Mouse (Mus musculus) bone marrow, adult 2 months (tissue): ENCODE measurements at regions not wholly inside any gene's neighbourhood (a gene's known extent, or its start where the extent isn't known, plus 50 kb on each side); places are given as distances from the start of the nearest gene placed in this dataset.

Experiments used
- H3K27ac ChIP-seq: fragments of 200-500 bp; 2 replicates; pipeline ENCODE4 v1.5.1; 2012; ENCODE audit warnings: low read depth, mild to moderate bottlenecking, control low read depth, inconsistent platforms, low read length; ENCODE audit not compliant: control insufficient read depth, poor library complexity, insufficient read depth
- H3K4me1 ChIP-seq: fragments of 200-500 bp; 2 replicates; pipeline ENCODE4 v1.6.1; 2011; ENCODE audit warnings: low read length; ENCODE audit not compliant: control insufficient read depth, insufficient read depth
- H3K4me3 ChIP-seq: fragments of 200-500 bp; replicated peaks from 2 replicates; pipeline ENCODE3; 2011; ENCODE audit warnings: mild to moderate bottlenecking, low read depth, low read length, control low read depth; ENCODE audit not compliant: control insufficient read depth
- CTCF ChIP-seq: fragments of 200-500 bp; IDR thresholded peaks from 2 replicates; pipeline ENCODE4 v1.5.1; 2011; ENCODE audit warnings: low read length, control low read depth; ENCODE audit not compliant: control insufficient read depth, insufficient read depth
- POLR2A ChIP-seq: fragments of 200-500 bp; IDR thresholded peaks from 2 replicates; pipeline ENCODE4 v1.6.1; 2011; ENCODE audit warnings: low read depth, mild to moderate bottlenecking, control low read depth, low read length, borderline replicate concordance; ENCODE audit not compliant: control insufficient read depth
- WGBS: fragments of 180-500 bp; shearing (Covaris S2); methylation state at CpG from one replicate; pipeline ENCODE4 v1.1.7; 2018; 5-methylcytosine and 5-hydroxymethylcytosine counted together

DNA sequence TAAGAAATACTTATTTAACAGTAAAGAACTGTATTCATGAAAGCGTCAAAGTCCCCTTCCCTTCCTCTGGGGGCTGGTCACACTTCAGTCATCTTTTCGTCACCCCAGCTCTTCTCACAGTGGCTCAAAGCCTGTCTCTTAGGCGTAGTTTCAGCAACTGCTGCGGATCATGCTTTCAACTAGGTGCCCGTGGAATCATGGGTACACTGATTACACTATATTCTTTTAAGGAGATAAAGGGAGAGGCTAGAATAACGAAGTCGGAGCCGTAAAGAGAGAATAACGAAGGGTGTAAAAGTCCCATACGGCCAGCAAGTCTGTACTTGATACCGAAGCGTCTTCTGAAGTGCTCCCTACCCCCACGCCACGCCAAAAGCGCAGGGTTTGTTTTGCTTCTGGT is 368.7 kb downstream of the Etnk1 start:
- H3K4me3 ChIP-seq: no peak overlapping the region
- no peak for TF ChIP-seq POLR2A
- TF ChIP-seq CTCF: no peak
- no peaks in the 10 kb centered on the region for H3K4me1 ChIP-seq
- WGBS: 88% methylated on average over 15 of the region's 15 CpGs
- H3K27ac ChIP-seq: no peak overlapping the region

GRCm38 (mm10) chr6:143536525-143537293 is 369.7 kb downstream of the Etnk1 start:
- no peak overlapping the region for H3K4me3 ChIP-seq
- WGBS: 87% methylated on average over 11 of the region's 11 CpGs
- no peak overlapping the region for H3K27ac ChIP-seq
- TF ChIP-seq CTCF: no peak
- TF ChIP-seq POLR2A: no peak
- no peaks in the 10 kb centered on the region for H3K4me1 ChIP-seq

GRCm38 (mm10) chr6:143547406-143547903 is 380.4 kb downstream of the Etnk1 start:
- Histone ChIP-seq H3K4me3 (no peak overlapping the region), H3K27ac (no peak overlapping the region), H3K4me1 (no peaks in the 10 kb centered on the region)
- TF ChIP-seq POLR2A (no peak), CTCF (no peak)
- WGBS: 87% methylated on average over 10 of the region's 10 CpGs

DNA sequence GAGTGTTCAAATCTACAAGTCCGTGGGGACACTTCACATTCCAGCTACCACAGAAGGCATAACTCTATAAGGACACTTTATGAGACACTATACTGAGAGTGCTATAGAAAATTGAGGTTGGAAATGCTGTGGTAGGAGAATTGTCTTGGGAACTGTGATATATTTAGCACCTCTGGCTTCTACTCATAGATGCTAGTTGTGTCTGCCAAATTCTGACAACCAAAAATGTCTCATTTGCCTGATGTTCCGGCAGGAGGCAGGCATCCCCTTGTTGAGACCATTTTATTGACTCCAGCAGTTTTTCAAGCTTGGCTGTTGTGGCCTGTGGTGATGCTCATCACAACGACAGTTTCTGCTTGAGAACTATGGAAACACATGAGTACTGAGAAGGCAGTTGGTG is 387.9 kb downstream of the Etnk1 start:
- H3K4me3 ChIP-seq: no peak overlapping the region
- 74% methylated on average over 3 of the region's 3 CpGs for WGBS
- TF ChIP-seq POLR2A (no peak), CTCF (no peak)

GRCm38 (mm10) chr6:143558046-143558884 is 391.2 kb downstream of the Etnk1 start:
- H3K27ac ChIP-seq: no peak overlapping the region
- TF ChIP-seq CTCF: no peak
- no peak for TF ChIP-seq POLR2A
- no peak overlapping the region for H3K4me3 ChIP-seq
- WGBS: 76% methylated on average over 11 of the region's 11 CpGs
- no peaks in the 10 kb centered on the region for H3K4me1 ChIP-seq

More for the DNA sequence above, 387.9 kb downstream of the Etnk1 start:
- H3K4me1 ChIP-seq: no peaks in the 10 kb centered on the region
- H3K27ac ChIP-seq: no peak overlapping the region

DNA sequence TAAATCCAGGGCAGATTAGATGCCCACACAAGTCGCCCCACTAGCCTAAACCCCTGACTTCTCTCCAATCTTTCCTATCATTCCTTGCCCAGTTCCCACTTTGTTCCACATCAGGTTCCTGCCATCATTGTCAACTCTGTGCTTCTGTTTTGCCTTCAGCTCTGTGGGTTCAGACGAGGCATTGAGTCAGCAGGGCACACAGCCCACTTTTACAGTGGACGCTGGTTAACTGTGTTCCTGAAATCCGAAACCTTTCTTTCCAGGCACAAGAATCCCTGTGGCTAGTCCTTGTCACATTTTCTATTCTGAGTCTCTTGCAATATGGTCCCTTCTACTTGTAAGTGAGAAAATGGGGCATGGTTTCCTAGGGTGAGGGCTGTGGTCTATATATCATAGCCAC is 392.3 kb downstream of the Etnk1 start:
- Histone ChIP-seq H3K4me3 (no peak overlapping the region), H3K27ac (no peak overlapping the region), H3K4me1 (no peaks in the 10 kb centered on the region)
- WGBS: 74% methylated on average over 4 of the region's 4 CpGs
- TF ChIP-seq POLR2A: no peak
- no peak for TF ChIP-seq CTCF

DNA sequence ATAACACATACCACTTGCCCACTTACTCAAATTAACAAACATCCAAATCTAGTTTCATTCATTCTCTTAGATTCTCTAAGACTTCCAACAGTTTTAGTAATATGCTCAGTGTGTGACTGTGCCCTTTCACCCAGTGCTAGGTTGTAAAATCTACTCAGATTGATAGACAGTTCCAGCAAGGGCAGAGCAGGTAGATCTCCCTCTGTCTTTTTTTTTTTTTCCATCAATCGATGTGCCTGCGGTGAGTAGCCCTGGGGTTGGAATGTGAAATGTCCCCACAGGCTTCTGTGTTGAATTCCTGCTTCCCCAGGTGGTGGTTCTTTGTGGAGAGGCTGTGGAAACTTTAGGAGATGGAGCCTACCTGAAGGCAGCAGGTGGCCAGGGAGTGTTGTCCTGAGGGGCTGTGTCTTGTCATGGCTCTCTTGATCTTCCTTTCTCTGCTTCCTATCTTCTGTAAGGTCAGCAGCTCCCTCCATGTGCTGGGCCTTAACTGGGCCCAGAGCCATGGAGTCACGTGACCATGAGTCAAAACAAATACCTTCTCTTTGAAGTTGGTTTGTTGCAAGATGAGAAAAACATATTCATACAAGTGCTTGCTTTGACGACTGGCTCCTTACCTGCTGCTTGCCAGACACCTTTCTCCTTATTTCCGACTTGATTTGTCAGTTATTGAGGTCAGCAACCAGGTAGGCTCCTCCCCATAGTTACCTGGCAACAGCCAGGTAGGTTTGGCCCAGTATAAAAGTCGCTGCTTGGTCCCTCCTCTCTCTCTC is 394.5 kb downstream of the Etnk1 start:
- WGBS: 65% methylated on average over 6 of the region's 6 CpGs
- TF ChIP-seq CTCF (no peak), POLR2A (no peak)
- no peak overlapping the region for H3K27ac ChIP-seq
- H3K4me1 ChIP-seq: no peaks in the 10 kb centered on the region
- H3K4me3 ChIP-seq: no peak overlapping the region
